Mouse (Mus musculus): Measurements from ENCODE around the gene BC034090. TPM values are rescaled to one million over a fixed set of nuclear protein-coding genes. Genes with fewer than 3 reads are reported as not detected.

The BC034090 gene
- polyA plus RNA-seq, 1 experiment from 2014 or later = 3.9 TPM

DNA sequence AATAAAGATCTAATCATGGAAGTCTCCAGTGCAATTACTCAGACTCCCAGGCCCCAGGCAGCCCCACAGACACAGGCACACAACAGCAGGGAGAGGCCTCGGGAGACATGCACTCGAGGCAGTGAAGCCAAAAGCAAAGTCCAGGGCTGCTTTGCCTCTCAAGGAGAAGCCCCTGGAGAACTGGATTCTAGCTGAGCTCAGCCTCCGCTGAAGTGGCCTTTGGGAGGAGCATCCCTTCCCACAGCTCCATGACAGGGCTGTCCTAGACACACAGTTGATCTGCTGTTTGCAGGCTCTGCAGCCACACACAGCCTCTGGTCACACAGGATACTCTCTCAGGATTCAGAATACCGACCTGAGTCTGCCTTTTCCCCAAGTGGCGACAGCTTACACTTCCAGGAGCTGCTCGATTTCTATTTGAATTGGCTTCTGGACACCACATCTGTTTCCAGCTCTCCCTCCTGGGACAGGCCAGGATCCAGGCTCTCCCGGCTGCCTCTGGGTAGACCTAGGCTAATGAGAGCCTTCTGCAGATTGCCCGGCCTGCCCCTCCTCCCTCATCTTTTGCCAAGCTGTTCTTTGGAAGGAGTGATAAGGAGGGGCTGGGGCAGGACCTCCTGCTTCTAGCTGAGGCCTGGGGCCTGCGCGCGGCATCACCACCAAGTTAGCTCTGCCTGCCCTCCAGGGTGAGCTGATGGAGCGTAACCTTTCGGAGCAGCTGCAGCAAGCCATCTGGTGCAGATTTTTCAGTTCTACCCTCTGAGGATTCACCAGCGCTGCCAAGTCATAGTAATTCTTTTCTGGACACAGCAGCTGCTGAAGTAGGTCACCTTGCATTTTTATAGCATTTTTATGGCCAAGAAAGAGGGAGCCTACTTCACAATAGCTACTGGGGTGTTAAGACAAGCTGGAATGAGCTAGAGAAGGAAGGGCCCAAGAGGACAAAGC lies 14.5 kb downstream of the BC034090 start:
- Histone ChIP-seq H3K27ac (ENCODE audit: low read depth) (peak overlapping the region; percentile 77), H3K9ac (no peak overlapping the region), H3K4me1 (ENCODE audit: insufficient read depth) (peaks cover 20% of the 10 kb centered on the region), H3K36me3 (ENCODE audit: insufficient read depth) (peaks cover 14% of the 10 kb centered on the region; the same call in 1 of the 2 replicates), H3K4me3 (ENCODE audit: low read depth, low read length) (no peak overlapping the region), H3K27me3 (ENCODE audit: insufficient read depth, low read length) (no peaks in the 10 kb centered on the region), H3K4me2 (no peak overlapping the region), H3K9me3 (ENCODE audit: low read depth, low read length) (no peaks in the 10 kb centered on the region)
- no peak for DNase-seq
- no peak for ATAC-seq (ENCODE audit: insufficient read depth)
- TF ChIP-seq CTCF (IDR thresholded peaks at IDR 0.05; ENCODE audit: low read depth) = no peak
- WGBS = 34% methylated on average over 14 of the region's 14 CpGs

DNA sequence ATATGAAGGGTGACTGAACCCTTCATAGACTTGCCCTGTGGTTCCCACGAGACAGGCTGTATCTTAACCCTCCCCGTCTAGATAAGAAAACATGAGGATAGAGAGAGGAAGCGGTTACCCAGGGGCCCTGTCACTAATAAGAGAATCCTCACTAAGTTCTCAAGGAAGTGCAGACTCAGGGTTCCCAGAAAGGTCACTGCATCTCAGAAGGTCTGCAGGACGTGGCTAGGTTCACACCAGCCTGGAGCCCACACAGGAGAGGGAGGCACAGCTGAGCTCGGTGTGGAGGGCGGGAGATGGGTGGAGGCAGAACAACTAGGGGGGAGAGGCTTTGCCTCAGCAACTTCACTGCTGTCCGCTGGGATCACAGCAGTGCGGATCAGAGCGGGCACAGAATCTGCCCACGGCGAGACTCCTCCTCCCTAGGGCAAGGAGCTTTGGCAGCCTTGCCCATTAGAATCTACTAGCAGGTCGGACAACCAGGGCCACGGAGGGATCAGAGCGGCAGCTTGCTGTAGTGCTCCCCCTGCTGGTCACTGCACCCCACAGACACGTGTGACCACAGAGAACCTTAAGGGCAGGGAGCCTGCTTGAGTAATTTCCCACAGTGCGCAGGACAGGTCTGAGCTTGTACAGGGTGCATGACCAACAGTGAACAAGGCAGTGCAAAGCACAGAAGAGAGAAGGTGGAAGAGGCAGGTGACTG lies 20.2 kb downstream of the BC034090 start:
- H3K9ac ChIP-seq = no peak overlapping the region
- 26% methylated on average over 16 of the region's 16 CpGs for WGBS

DNA sequence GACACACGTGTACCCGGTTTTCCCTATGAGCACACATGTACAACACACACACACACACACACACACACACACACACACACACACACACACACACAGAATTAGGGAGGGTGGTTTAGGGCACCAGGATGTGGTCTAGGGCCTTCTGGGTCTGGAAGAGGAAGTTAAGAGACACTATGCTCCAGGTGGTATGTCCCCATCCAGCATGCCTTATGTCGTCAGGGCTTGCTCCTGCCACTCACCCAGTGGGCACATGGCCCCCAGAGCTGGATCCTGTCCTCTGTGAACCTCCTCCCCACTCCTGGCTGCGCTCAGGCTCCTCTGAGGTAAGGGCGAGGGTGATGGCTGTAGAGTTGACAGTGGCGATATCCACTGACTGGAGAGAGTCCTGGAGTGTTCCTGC lies 21.2 kb downstream of the BC034090 start:
- no peak for ATAC-seq (ENCODE audit: insufficient read depth)
- H3K4me1 ChIP-seq (ENCODE audit: insufficient read depth) = peaks cover 5% of the 10 kb centered on the region; the same call in 1 of the 2 replicates
- no peak overlapping the region for H3K4me2 ChIP-seq
- WGBS = 87% methylated on average over 6 of the region's 6 CpGs
- H3K36me3 ChIP-seq (ENCODE audit: insufficient read depth) = peaks cover 14% of the 10 kb centered on the region; the same call in 1 of the 2 replicates
- TF ChIP-seq CTCF (IDR thresholded peaks at IDR 0.05; ENCODE audit: low read depth) = no peak
- no peaks in the 10 kb centered on the region for H3K9me3 ChIP-seq (ENCODE audit: low read depth, low read length)
- H3K4me3 ChIP-seq (ENCODE audit: low read depth, low read length) = no peak overlapping the region
- no peak overlapping the region for H3K9ac ChIP-seq
- no peak overlapping the region for H3K27ac ChIP-seq (ENCODE audit: low read depth)
- no peak for DNase-seq
- H3K27me3 ChIP-seq (ENCODE audit: insufficient read depth, low read length) = no peaks in the 10 kb centered on the region

More for the DNA sequence above, 20.2 kb downstream of the BC034090 start:
- peaks cover 5% of the 10 kb centered on the region; the same call in 1 of the 2 replicates for H3K4me1 ChIP-seq (ENCODE audit: insufficient read depth)
- TF ChIP-seq CTCF (IDR thresholded peaks at IDR 0.05; ENCODE audit: low read depth) = peak; percentile 98
- H3K36me3 ChIP-seq (ENCODE audit: insufficient read depth) = peaks cover 14% of the 10 kb centered on the region; the same call in 1 of the 2 replicates
- H3K9me3 ChIP-seq (ENCODE audit: low read depth, low read length) = no peaks in the 10 kb centered on the region
- peak; percentile 77 for ATAC-seq (ENCODE audit: insufficient read depth)
- peak; percentile 92 for DNase-seq
- H3K27ac ChIP-seq (ENCODE audit: low read depth) = 0 out of 2 replicates have a peak overlapping the region, but pooled peaks have one; percentile 12
- no peaks in the 10 kb centered on the region for H3K27me3 ChIP-seq (ENCODE audit: insufficient read depth, low read length)
- H3K4me3 ChIP-seq (ENCODE audit: low read depth, low read length) = no peak overlapping the region
- H3K4me2 ChIP-seq = peak overlapping the region; percentile 41

DNA sequence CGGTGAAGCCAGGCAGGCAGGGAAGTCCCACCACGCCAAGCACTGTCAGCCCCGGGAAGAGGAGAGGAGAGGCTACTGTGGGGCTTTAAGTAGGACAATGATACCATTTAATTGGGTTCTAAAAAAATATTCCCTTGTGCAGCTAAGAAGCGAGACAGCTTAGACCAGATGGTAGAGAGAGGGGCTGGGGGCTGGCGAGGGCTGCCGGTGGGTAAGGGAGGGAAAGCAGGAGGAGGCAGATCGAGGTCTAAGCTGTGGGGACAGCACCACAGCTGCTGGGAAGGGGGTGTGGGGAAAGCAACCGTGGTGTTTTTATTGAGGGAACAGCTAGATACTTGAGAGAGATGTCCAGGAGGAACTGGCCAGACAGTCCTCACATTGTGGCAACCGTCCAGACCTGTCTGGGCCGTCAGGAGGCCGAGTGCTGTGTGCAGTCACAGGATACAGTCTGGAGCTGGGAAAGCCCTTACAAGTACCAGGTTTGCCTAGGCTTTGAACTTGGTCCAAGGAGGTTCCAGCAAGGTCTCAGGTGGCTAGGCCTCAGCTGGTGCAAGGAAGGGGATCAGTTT lies 22.1 kb downstream of the BC034090 start:
- no peaks in the 10 kb centered on the region for H3K9me3 ChIP-seq (ENCODE audit: low read depth, low read length)
- no peak overlapping the region for H3K9ac ChIP-seq
- H3K4me3 ChIP-seq (ENCODE audit: low read depth, low read length) = no peak overlapping the region
- H3K27me3 ChIP-seq (ENCODE audit: insufficient read depth, low read length) = no peaks in the 10 kb centered on the region
- no peak overlapping the region for H3K4me2 ChIP-seq
- DNase-seq = peak; percentile 58
- no peak for TF ChIP-seq CTCF (IDR thresholded peaks at IDR 0.05; ENCODE audit: low read depth)
- ATAC-seq (ENCODE audit: insufficient read depth) = no peak
- peaks cover 14% of the 10 kb centered on the region; the same call in 1 of the 2 replicates for H3K36me3 ChIP-seq (ENCODE audit: insufficient read depth)
- 37% methylated on average over 11 of the region's 11 CpGs for WGBS
- H3K4me1 ChIP-seq (ENCODE audit: insufficient read depth) = peaks cover 6% of the 10 kb centered on the region; the same call in 1 of the 2 replicates
- peak overlapping the region; percentile 51; the same call in 1 of the 2 replicates for H3K27ac ChIP-seq (ENCODE audit: low read depth)

DNA sequence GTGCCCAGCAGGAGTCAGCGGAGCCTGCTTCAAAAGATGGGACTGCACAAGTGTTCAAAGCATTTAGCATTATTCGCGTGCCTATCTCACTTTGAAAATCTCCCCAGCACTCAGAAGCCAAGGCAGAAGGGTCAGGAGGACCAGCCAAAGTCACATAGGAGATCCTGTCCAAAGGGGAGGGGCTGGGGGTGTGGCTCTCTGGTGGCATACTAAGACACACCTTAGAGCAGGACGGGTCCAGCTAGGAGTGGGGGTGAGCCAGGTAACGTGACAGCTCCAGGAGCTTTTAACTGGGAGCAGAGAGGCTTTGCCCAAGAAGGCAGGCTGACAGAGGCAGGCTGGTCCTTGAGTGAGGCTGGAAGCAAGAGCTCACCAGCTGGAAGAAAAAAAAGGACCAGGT lies 25.3 kb downstream of the BC034090 start:
- Histone ChIP-seq H3K9me3 (ENCODE audit: low read depth, low read length) (no peaks in the 10 kb centered on the region), H3K36me3 (ENCODE audit: insufficient read depth) (peaks cover 9% of the 10 kb centered on the region; the same call in 1 of the 2 replicates), H3K27me3 (ENCODE audit: insufficient read depth, low read length) (no peaks in the 10 kb centered on the region), H3K4me2 (no peak overlapping the region), H3K4me3 (ENCODE audit: low read depth, low read length) (no peak overlapping the region), H3K9ac (no peak overlapping the region), H3K4me1 (ENCODE audit: insufficient read depth) (peaks cover 13% of the 10 kb centered on the region), H3K27ac (ENCODE audit: low read depth) (no peak overlapping the region)
- WGBS = 77% methylated on average over 5 of the region's 5 CpGs
- no peak for TF ChIP-seq CTCF (IDR thresholded peaks at IDR 0.05; ENCODE audit: low read depth)
- no peak for ATAC-seq (ENCODE audit: insufficient read depth)
- no peak for DNase-seq

DNA sequence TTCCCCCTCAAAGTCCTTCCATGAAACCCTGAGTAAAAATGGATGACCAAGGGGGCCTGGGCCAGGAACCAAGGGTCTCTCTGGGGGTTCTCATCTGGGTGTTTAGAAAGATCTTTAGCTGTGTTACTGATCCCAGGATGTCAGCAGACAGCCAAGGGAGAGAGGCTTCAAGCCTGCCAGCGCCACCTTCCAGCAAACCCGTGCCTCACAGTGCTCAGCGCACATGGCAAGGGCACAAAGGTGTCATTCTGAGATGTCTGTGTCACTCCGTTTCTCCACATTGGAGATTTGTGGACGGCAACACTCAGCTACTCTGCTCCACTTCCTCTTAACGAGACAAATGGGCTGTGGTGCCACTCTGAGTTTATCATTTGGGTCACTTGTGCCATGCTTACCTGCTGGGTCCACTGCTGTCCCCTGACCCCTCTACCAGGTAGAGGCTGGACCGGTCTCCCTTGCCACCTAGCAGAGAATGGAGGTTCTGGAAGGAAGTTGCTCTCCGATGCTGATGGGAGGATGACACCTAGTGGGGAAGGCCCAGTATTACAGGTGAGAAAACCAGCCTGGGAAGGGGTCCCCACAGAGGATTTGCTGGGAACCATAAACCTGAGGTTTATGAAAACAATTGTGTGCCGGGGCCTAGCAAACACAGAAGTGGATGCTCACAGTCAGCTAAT lies 26.2 kb downstream of the BC034090 start:
- peak; percentile 84 for DNase-seq
- TF ChIP-seq CTCF (IDR thresholded peaks at IDR 0.05; ENCODE audit: low read depth) = peak; percentile 94
- 53% methylated on average over 9 of the region's 9 CpGs for WGBS

More for the DNA sequence above, 26.2 kb downstream of the BC034090 start:
- Histone ChIP-seq H3K27ac (ENCODE audit: low read depth) (no peak overlapping the region), H3K4me3 (ENCODE audit: low read depth, low read length) (no peak overlapping the region), H3K36me3 (ENCODE audit: insufficient read depth) (peaks cover 9% of the 10 kb centered on the region; the same call in 1 of the 2 replicates), H3K9ac (no peak overlapping the region), H3K4me1 (ENCODE audit: insufficient read depth) (peaks cover 18% of the 10 kb centered on the region), H3K9me3 (ENCODE audit: low read depth, low read length) (no peaks in the 10 kb centered on the region), H3K27me3 (ENCODE audit: insufficient read depth, low read length) (no peaks in the 10 kb centered on the region), H3K4me2 (no peak overlapping the region)
- ATAC-seq (ENCODE audit: insufficient read depth) = 0 out of 2 replicates have a peak, but pooled peaks have one; percentile 9
